Mouse (Mus musculus): ENCODE data around the gene Cdc42bpb. TPM values are rescaled to one million over a fixed set of nuclear protein-coding genes. Genes with fewer than 3 reads are reported as not detected.

Cdc42bpb gene
- polyA plus RNA-seq, 1 experiment from 2014 or later, result 37.2 TPM

Other genes with a start within 250 kb of the Cdc42bpb start
- gene Traf3, start 211.3 kb downstream of the Cdc42bpb start, polyA plus RNA-seq (2014; fragmentation: Nextera tagmentation; extraction: Ambion mirVana), result 15.4 and 16.2 TPM in 2 replicates
- gene 4930595D18Rik, start 193.2 kb downstream of the Cdc42bpb start, polyA plus RNA-seq (2014; fragmentation: Nextera tagmentation; extraction: Ambion mirVana), result not detected in 2 replicates
- not detected in 2 replicates for gene Amn, start 106.6 kb downstream of the Cdc42bpb start, polyA plus RNA-seq (2014; fragmentation: Nextera tagmentation; extraction: Ambion mirVana)
- not detected in 2 replicates for gene Lbhd2, start 29.1 kb upstream of the Cdc42bpb start, polyA plus RNA-seq (2014; fragmentation: Nextera tagmentation; extraction: Ambion mirVana)
- gene Exoc3l4, start 39.3 kb upstream of the Cdc42bpb start, polyA plus RNA-seq (2014; fragmentation: Nextera tagmentation; extraction: Ambion mirVana), result 5.3 and 6.6 TPM in 2 replicates
- 3.4 and 3.7 TPM in 2 replicates for gene Tnfaip2, start 64.8 kb upstream of the Cdc42bpb start, polyA plus RNA-seq (2014; fragmentation: Nextera tagmentation; extraction: Ambion mirVana)
- 5.2 and 5.3 TPM in 2 replicates for gene Gm266, start 108.1 kb upstream of the Cdc42bpb start, polyA plus RNA-seq (2014; fragmentation: Nextera tagmentation; extraction: Ambion mirVana)
- gene Eif5, start 160.3 kb upstream of the Cdc42bpb start, polyA plus RNA-seq (2014; fragmentation: Nextera tagmentation; extraction: Ambion mirVana), result 645 and 670 TPM in 2 replicates
- gene Mark3, start 196.8 kb upstream of the Cdc42bpb start, polyA plus RNA-seq (2014; fragmentation: Nextera tagmentation; extraction: Ambion mirVana), result 70.5 and 73.1 TPM in 2 replicates

Measured in neural tube, embryonic 11.5 days (tissue).